Mouse (Mus musculus): ENCODE data around the gene Foxa2. TPM values are rescaled to one million over a fixed set of nuclear protein-coding genes. Genes with fewer than 3 reads are reported as not detected.

Foxa2 gene
- total and polyA plus RNA-seq, 2 experiments from 2014 or later: not detected

- Histone ChIP-seq H3K4me2 (ENCODE audit: low read depth, low read length) (no peak overlapping the region), H3K27me3 (ENCODE audit: control insufficient read depth, insufficient read depth, low read length) (peaks cover 31% of the 10 kb centered on the region), H3K27ac (ENCODE audit: low read depth) (no peak overlapping the region), H3K4me3 (ENCODE audit: low read depth, low read length) (no peak overlapping the region), H3K9me3 (replicated peaks; ENCODE audit: control insufficient read depth, low read length) (no peaks in the 10 kb centered on the region), H3K4me1 (ENCODE audit: control insufficient read depth, insufficient read depth) (no peaks in the 10 kb centered on the region), H3K36me3 (replicated peaks; ENCODE audit: control insufficient read depth, insufficient read depth, low read length) (no peaks in the 10 kb centered on the region), H3K9ac (replicated peaks; ENCODE audit: low read depth, low read length) (no peak overlapping the region)
- ATAC-seq (ENCODE audit: insufficient read depth, low read depth): no peak
- no peak for TF ChIP-seq CTCF (IDR thresholded peaks at IDR 0.05; ENCODE audit: low read depth)
- TF ChIP-seq EP300 (IDR thresholded peaks at IDR 0.05; ENCODE audit: low read depth): no peak
- no peak for DNase-seq (ENCODE audit: low spot score)
- WGBS: 43% methylated on average over 5 of the region's 5 CpGs
These were observed 24.7 kb downstream of the Foxa2 start for GRCm38 (mm10) chr2:148021919-148022570.

GRCm38 (mm10) chr2:148021016-148021415, 25.8 kb downstream of the Foxa2 start:
- Histone ChIP-seq H3K9me3 (replicated peaks; ENCODE audit: control insufficient read depth, low read length) (no peaks in the 10 kb centered on the region), H3K27ac (ENCODE audit: low read depth) (no peak overlapping the region), H3K9ac (replicated peaks; ENCODE audit: low read depth, low read length) (no peak overlapping the region), H3K4me2 (ENCODE audit: low read depth, low read length) (no peak overlapping the region), H3K27me3 (ENCODE audit: control insufficient read depth, insufficient read depth, low read length) (peaks cover 23% of the 10 kb centered on the region), H3K4me3 (ENCODE audit: low read depth, low read length) (no peak overlapping the region), H3K4me1 (ENCODE audit: control insufficient read depth, insufficient read depth) (no peaks in the 10 kb centered on the region), H3K36me3 (replicated peaks; ENCODE audit: control insufficient read depth, insufficient read depth, low read length) (no peaks in the 10 kb centered on the region)
- DNase-seq (ENCODE audit: low spot score): no peak
- TF ChIP-seq EP300 (IDR thresholded peaks at IDR 0.05; ENCODE audit: low read depth) (no peak), CTCF (IDR thresholded peaks at IDR 0.05; ENCODE audit: low read depth) (no peak)
- WGBS: 58% methylated on average over 9 of the region's 9 CpGs
- no peak for ATAC-seq (ENCODE audit: insufficient read depth, low read depth)

GRCm38 (mm10) chr2:148020125-148020524, 26.6 kb downstream of the Foxa2 start:
- no peak for ATAC-seq (ENCODE audit: insufficient read depth, low read depth)
- Histone ChIP-seq H3K36me3 (replicated peaks; ENCODE audit: control insufficient read depth, insufficient read depth, low read length) (no peaks in the 10 kb centered on the region), H3K4me2 (ENCODE audit: low read depth, low read length) (no peak overlapping the region), H3K9ac (replicated peaks; ENCODE audit: low read depth, low read length) (no peak overlapping the region), H3K4me1 (ENCODE audit: control insufficient read depth, insufficient read depth) (no peaks in the 10 kb centered on the region), H3K27me3 (ENCODE audit: control insufficient read depth, insufficient read depth, low read length) (peaks cover 23% of the 10 kb centered on the region), H3K27ac (ENCODE audit: low read depth) (no peak overlapping the region), H3K9me3 (replicated peaks; ENCODE audit: control insufficient read depth, low read length) (no peaks in the 10 kb centered on the region), H3K4me3 (ENCODE audit: low read depth, low read length) (no peak overlapping the region)
- DNase-seq (ENCODE audit: low spot score): no peak
- 37% methylated on average over 3 of the region's 3 CpGs for WGBS
- TF ChIP-seq EP300 (IDR thresholded peaks at IDR 0.05; ENCODE audit: low read depth) (no peak), CTCF (IDR thresholded peaks at IDR 0.05; ENCODE audit: low read depth) (no peak)

DNA sequence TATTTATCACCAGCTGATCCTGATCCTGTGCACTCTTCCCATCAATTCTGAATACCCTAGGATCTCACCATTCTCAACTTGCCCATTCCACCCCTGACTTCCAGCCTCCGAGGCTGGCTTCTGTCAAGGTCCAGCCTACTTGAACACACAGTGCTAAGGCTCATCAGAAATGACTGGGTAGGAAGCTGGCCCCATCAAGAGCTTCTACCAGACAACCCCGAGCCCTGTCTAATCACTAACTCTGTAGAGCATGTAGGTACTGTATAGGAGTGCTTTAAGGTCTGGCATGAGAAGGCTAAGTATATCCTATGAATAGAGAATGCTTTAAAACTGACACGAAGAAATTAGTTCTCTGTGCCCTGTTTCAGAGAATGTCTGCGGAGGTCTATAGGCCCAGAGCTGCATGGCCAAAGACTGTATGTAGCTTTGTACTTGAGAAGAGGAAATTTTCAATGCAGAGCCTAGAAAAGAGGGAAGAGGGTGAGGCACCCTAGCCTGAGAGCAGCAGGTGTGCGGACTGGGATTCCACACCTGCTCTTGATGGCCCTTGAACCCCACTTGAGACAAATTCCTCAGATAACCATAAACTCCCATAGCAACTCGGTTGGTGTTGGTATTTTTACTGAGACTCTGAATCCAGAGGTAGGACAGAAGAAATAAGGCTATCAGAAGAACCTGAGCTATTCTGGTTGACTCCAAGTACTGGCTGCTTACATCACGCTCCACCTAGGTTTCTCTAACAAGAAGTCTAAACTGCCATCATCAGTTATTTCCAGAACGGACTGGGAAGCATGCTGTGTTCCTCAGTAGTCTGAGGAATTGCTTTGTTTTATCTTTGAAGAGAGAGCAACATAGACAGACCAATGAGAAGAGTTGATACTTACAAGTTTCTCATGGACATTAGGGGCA, 28.7 kb downstream of the Foxa2 start:
- no peaks in the 10 kb centered on the region for H3K9me3 ChIP-seq (replicated peaks; ENCODE audit: control insufficient read depth, low read length)
- no peak overlapping the region for H3K4me2 ChIP-seq (ENCODE audit: low read depth, low read length)
- no peaks in the 10 kb centered on the region for H3K36me3 ChIP-seq (replicated peaks; ENCODE audit: control insufficient read depth, insufficient read depth, low read length)
- peaks cover 15% of the 10 kb centered on the region for H3K27me3 ChIP-seq (ENCODE audit: control insufficient read depth, insufficient read depth, low read length)
- no peak overlapping the region for H3K4me3 ChIP-seq (ENCODE audit: low read depth, low read length)
- WGBS: 68% methylated on average over 8 of the region's 8 CpGs
- ATAC-seq (ENCODE audit: insufficient read depth, low read depth) (no peak), DNase-seq (ENCODE audit: low spot score) (no peak)
- no peaks in the 10 kb centered on the region for H3K4me1 ChIP-seq (ENCODE audit: control insufficient read depth, insufficient read depth)
- no peak overlapping the region for H3K9ac ChIP-seq (replicated peaks; ENCODE audit: low read depth, low read length)
- H3K27ac ChIP-seq (ENCODE audit: low read depth): no peak overlapping the region
- TF ChIP-seq CTCF (IDR thresholded peaks at IDR 0.05; ENCODE audit: low read depth): no peak
- no peak for TF ChIP-seq EP300 (IDR thresholded peaks at IDR 0.05; ENCODE audit: low read depth)

GRCm38 (mm10) chr2:148013382-148013781, 33.4 kb downstream of the Foxa2 start:
- no peak overlapping the region for H3K9ac ChIP-seq (replicated peaks; ENCODE audit: low read depth, low read length)
- H3K27me3 ChIP-seq (ENCODE audit: control insufficient read depth, insufficient read depth, low read length): no peaks in the 10 kb centered on the region
- H3K27ac ChIP-seq (ENCODE audit: low read depth): no peak overlapping the region
- no peaks in the 10 kb centered on the region for H3K4me1 ChIP-seq (ENCODE audit: control insufficient read depth, insufficient read depth)
- H3K9me3 ChIP-seq (replicated peaks; ENCODE audit: control insufficient read depth, low read length): no peaks in the 10 kb centered on the region
- TF ChIP-seq CTCF (IDR thresholded peaks at IDR 0.05; ENCODE audit: low read depth) (no peak), EP300 (IDR thresholded peaks at IDR 0.05; ENCODE audit: low read depth) (no peak)
- no peaks in the 10 kb centered on the region for H3K36me3 ChIP-seq (replicated peaks; ENCODE audit: control insufficient read depth, insufficient read depth, low read length)
- DNase-seq (ENCODE audit: low spot score) (no peak), ATAC-seq (ENCODE audit: insufficient read depth, low read depth) (no peak)
- no peak overlapping the region for H3K4me3 ChIP-seq (ENCODE audit: low read depth, low read length)
- H3K4me2 ChIP-seq (ENCODE audit: low read depth, low read length): no peak overlapping the region
- WGBS: 19% methylated on average over 3 of the region's 3 CpGs
